Mouse (Mus musculus) forebrain, embryonic 15.5 days (tissue): ENCODE measurements around the gene Mettl14. TPM values are rescaled to one million over a fixed set of nuclear protein-coding genes. Genes with fewer than 3 reads are reported as not detected.

Source experiments
- ATAC-seq: fragments of 200-750 bp; cut with Nextera tagmentation; replicated peaks from 2 replicates; pipeline ENCODE4 v1.8.0; 2017; ENCODE audit warnings: mild to moderate bottlenecking, moderate TSS enrichment, moderate library complexity
- H3K27ac ChIP-seq: fragments of 300-500 bp; sonication (generic); replicated peaks from 2 replicates; pipeline ENCODE4 v1.5.1; 2015; ENCODE audit warnings: mild to moderate bottlenecking, inconsistent platforms
- H3K27me3 ChIP-seq: fragments of 300-500 bp; sonication (generic); 2 replicates; pipeline ENCODE4 v1.6.1; 2015; ENCODE audit warnings: inconsistent platforms
- H3K36me3 ChIP-seq: fragments of 300-500 bp; sonication (generic); 2 replicates; pipeline ENCODE4 v1.6.1; 2015; ENCODE audit warnings: mild to moderate bottlenecking, inconsistent platforms
- H3K4me1 ChIP-seq: fragments of 300-500 bp; sonication (generic); 2 replicates; pipeline ENCODE4 v1.6.1; 2015; ENCODE audit warnings: inconsistent platforms
- H3K4me2 ChIP-seq: fragments of 300-500 bp; sonication (generic); replicated peaks from 2 replicates; pipeline ENCODE4 v1.6.1; 2015; ENCODE audit warnings: mild to moderate bottlenecking, inconsistent platforms
- H3K4me3 ChIP-seq: fragments of 300-500 bp; sonication (generic); 2 replicates; pipeline ENCODE4 v1.5.1; 2015; ENCODE audit warnings: mild to moderate bottlenecking, inconsistent platforms
- H3K9ac ChIP-seq: fragments of 300-500 bp; sonication (generic); replicated peaks from 2 replicates; pipeline ENCODE4 v1.6.1; 2015; ENCODE audit warnings: mild to moderate bottlenecking, inconsistent platforms
- H3K9me3 ChIP-seq: fragments of 300-500 bp; sonication (generic); 2 replicates; pipeline ENCODE4 v1.6.1; 2016; ENCODE audit warnings: inconsistent platforms
- WGBS: fragments of 180-500 bp; shearing (Covaris S2); methylation state at CpG from one replicate; pipeline ENCODE4 v1.1.7; 2015; ENCODE audit warnings: mixed read lengths; 5-methylcytosine and 5-hydroxymethylcytosine counted together
- polyA plus RNA-seq: library from polyadenylated mRNA; unstranded; fragments of >200 nt; fragmentation: Nextera tagmentation; extraction: Ambion mirVana; gene quantifications from 2 replicates; pipeline ENCODE4 v1.2.1, GENCODE M21; 2015

Gene Mettl14
- polyA plus RNA-seq, 1 experiment from 2014 or later, result 30.3 TPM

DNA sequence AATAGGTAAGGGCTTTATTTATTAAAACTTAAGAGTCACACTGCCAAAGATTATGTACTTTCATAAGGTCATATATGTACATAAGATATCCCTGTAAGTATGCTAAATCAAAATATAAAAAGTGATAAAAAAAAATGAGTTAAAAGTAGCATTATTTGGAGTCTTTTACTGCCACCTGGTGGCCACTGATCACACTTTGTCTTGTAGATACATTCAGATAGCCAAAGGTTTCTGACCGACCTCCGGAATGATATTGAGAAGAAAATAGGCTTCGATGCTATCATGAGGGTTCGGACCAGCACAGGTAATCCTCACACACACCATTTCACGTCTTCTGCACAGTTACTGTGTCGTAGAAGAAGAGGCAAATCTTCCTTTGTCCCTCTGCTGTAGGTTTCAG lies 32.7 kb downstream of the Mettl14 start:
- Histone ChIP-seq H3K36me3 (no peaks in the 10 kb centered on the region), H3K4me3 (no peak overlapping the region), H3K4me2 (no peak overlapping the region), H3K9me3 (no peaks in the 10 kb centered on the region), H3K27ac (no peak overlapping the region), H3K27me3 (no peaks in the 10 kb centered on the region), H3K4me1 (no peaks in the 10 kb centered on the region), H3K9ac (no peak overlapping the region)
- ATAC-seq, result peak; percentile 44
- WGBS, result 64% methylated on average over 6 of the region's 6 CpGs

GRCm38 (mm10) chr3:123351519-123351918 lies 34.4 kb downstream of the Mettl14 start:
- WGBS, result 84% methylated on average over 2 of the region's 2 CpGs
- H3K4me2 ChIP-seq, result no peak overlapping the region
- H3K27ac ChIP-seq, result no peak overlapping the region
- no peaks in the 10 kb centered on the region for H3K36me3 ChIP-seq
- no peak overlapping the region for H3K9ac ChIP-seq
- H3K4me1 ChIP-seq, result no peaks in the 10 kb centered on the region
- ATAC-seq, result no peak
- H3K27me3 ChIP-seq, result no peaks in the 10 kb centered on the region
- H3K9me3 ChIP-seq, result no peaks in the 10 kb centered on the region
- H3K4me3 ChIP-seq, result no peak overlapping the region

DNA sequence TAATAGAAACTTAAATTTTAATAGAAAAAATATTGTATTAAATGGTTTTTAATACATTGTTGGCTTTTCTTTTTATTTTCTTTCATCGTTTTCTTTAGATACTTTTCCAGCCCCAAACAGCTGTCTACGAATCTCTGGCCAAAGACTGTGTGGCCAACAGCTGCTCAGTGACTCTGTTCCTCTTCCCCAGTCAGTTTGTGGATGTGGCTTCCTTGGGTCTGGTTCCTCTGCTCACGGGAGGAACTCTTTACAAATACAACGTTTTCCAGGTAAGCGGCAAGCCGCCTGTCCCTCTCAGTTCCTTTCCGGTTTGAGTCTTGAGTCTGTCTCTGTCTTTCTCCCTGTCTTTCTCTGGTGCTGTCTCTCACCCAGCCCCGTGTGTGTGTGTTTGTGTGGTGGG lies 35.3 kb downstream of the Mettl14 start:
- ATAC-seq, result no peak
- no peaks in the 10 kb centered on the region for H3K9me3 ChIP-seq
- no peak overlapping the region for H3K4me2 ChIP-seq
- H3K9ac ChIP-seq, result no peak overlapping the region
- H3K36me3 ChIP-seq, result no peaks in the 10 kb centered on the region
- H3K4me1 ChIP-seq, result no peaks in the 10 kb centered on the region
- no peak overlapping the region for H3K27ac ChIP-seq
- no peaks in the 10 kb centered on the region for H3K27me3 ChIP-seq
- no peak overlapping the region for H3K4me3 ChIP-seq
- WGBS, result 92% methylated on average over 8 of the region's 8 CpGs

DNA sequence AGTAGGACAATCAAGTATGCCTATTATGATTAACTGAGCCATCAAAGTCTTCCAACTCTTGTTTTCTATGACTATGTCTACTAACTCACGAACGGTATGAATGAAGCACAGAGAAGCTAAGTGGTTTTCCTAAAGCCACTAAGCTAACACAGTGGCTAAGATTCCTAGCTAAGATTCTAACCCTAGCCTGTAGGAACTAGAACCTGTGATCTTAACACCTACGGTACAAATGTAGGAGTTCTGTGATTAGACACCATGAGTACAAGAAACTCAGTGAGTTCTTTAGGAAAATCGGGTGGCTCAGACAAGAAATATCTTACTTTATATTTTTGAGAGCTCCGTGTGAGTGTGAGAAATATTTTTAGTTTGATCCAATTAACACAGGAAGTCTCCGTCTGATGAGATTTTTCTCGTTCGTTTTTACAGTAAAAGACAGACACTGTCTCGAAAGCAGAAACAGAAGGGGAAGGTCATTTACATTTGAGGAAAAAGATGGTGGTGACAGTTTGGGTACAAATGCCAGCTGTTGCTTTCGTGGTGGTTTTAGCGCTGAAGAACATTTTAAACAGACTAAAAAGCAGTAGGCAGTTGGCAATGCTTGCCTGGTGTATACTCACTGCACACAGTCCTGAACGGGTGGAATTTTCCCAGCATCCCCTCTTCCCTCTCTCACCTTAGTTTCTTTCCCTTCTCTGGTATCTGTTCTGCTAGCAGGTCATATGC lies 37.7 kb downstream of the Mettl14 start:
- no peaks in the 10 kb centered on the region for H3K4me1 ChIP-seq
- H3K36me3 ChIP-seq, result no peaks in the 10 kb centered on the region
- 77% methylated on average over 12 of the region's 12 CpGs for WGBS
- peak; percentile 70 for ATAC-seq
- H3K4me2 ChIP-seq, result no peak overlapping the region
- H3K9me3 ChIP-seq, result no peaks in the 10 kb centered on the region
- no peak overlapping the region for H3K4me3 ChIP-seq
- H3K27me3 ChIP-seq, result no peaks in the 10 kb centered on the region
- no peak overlapping the region for H3K27ac ChIP-seq
- H3K9ac ChIP-seq, result no peak overlapping the region

DNA sequence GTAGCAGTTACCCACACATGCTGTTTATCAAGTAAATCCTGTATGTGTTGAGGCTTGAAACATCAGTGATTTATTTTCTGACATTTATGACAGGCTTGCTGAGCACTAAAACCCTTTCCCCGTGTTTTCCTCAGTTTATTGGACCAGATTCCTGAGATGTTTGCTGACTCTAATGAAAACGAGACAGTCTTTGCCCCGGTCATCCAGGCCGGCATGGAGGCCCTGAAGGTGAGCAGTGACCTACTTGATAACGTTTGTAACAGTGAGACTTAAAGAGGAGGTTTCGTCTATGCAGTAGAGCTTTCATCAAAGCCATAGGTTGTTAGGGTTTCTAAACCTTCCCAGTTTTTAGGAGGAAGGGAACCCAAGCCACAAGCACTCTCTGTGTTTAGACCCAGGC lies 42.2 kb downstream of the Mettl14 start:
- H3K4me1 ChIP-seq, result no peaks in the 10 kb centered on the region
- H3K4me3 ChIP-seq, result no peak overlapping the region
- H3K9me3 ChIP-seq, result no peaks in the 10 kb centered on the region
- 87% methylated on average over 6 of the region's 6 CpGs for WGBS
- no peak overlapping the region for H3K27ac ChIP-seq
- no peaks in the 10 kb centered on the region for H3K36me3 ChIP-seq
- no peak overlapping the region for H3K9ac ChIP-seq
- no peak overlapping the region for H3K4me2 ChIP-seq
- no peak for ATAC-seq
- H3K27me3 ChIP-seq, result no peaks in the 10 kb centered on the region

DNA sequence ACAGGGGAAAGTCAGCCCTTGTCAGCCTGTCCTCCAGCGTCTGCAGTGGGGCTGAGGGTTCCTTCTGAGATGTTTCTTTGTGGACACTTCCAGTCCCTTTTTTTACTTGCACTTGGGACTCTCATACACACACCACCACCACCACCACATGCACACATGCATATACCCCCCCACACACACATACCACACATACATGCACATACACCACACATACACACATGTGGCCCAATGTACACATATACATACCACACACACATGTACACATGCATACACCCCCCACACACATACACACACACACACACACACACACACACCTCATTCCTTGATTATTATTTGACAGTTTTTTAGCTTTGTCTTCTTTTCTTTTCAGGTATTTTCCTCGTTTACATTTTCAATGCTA lies 44.9 kb downstream of the Mettl14 start:
- H3K4me3 ChIP-seq, result no peak overlapping the region
- H3K9me3 ChIP-seq, result no peaks in the 10 kb centered on the region
- no peak overlapping the region for H3K27ac ChIP-seq
- no peaks in the 10 kb centered on the region for H3K36me3 ChIP-seq
- no peaks in the 10 kb centered on the region for H3K27me3 ChIP-seq
- no peak overlapping the region for H3K4me2 ChIP-seq
- WGBS, result 69% methylated on average over 2 of the region's 2 CpGs
- ATAC-seq, result 0 out of 2 replicates have a peak, but pooled peaks have one; percentile 38
- no peak overlapping the region for H3K9ac ChIP-seq
- no peaks in the 10 kb centered on the region for H3K4me1 ChIP-seq

GRCm38 (mm10) chr3:123338666-123339195 lies 47.2 kb downstream of the Mettl14 start:
- H3K4me3 ChIP-seq, result no peak overlapping the region
- H3K4me1 ChIP-seq, result peaks cover 5% of the 10 kb centered on the region; the same call in 1 of the 2 replicates
- WGBS, result 71% methylated on average over 12 of the region's 12 CpGs
- no peak for ATAC-seq
- no peaks in the 10 kb centered on the region for H3K9me3 ChIP-seq
- H3K4me2 ChIP-seq, result no peak overlapping the region
- no peak overlapping the region for H3K9ac ChIP-seq
- H3K27me3 ChIP-seq, result no peaks in the 10 kb centered on the region
- H3K27ac ChIP-seq, result no peak overlapping the region
- H3K36me3 ChIP-seq, result no peaks in the 10 kb centered on the region

DNA sequence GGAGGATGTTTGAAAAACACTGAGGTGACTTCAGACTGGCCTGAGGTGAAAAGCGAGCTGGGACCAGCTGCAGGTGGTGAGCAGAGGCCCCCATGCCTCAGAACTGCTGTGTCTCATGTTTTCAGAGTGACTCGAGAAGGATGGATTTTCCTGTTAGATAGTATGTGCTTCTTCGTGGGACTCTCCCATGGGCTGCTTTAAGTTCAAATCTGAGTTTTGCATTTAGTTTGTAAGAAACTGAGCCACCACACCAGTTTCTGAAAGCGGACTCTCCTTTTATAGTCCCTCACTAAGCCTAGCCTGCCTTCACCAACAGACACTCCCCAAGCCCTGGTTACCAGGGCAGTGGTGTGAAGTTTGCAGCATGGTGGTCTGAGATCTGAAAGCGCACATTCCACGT lies 48.1 kb downstream of the Mettl14 start:
- Histone ChIP-seq H3K36me3 (no peaks in the 10 kb centered on the region), H3K4me2 (no peak overlapping the region), H3K4me3 (no peak overlapping the region), H3K4me1 (peaks cover 5% of the 10 kb centered on the region; the same call in 1 of the 2 replicates), H3K9me3 (no peaks in the 10 kb centered on the region), H3K27ac (no peak overlapping the region), H3K27me3 (no peaks in the 10 kb centered on the region), H3K9ac (no peak overlapping the region)
- ATAC-seq, result no peak
- WGBS, result 83% methylated on average over 6 of the region's 6 CpGs

- H3K4me2 ChIP-seq, result no peak overlapping the region
- peaks cover 5% of the 10 kb centered on the region; the same call in 1 of the 2 replicates for H3K4me1 ChIP-seq
- WGBS, result 84% methylated on average over 5 of the region's 5 CpGs
- no peak overlapping the region for H3K27ac ChIP-seq
- ATAC-seq, result no peak
- no peak overlapping the region for H3K4me3 ChIP-seq
- no peak overlapping the region for H3K9ac ChIP-seq
- no peaks in the 10 kb centered on the region for H3K27me3 ChIP-seq
- no peaks in the 10 kb centered on the region for H3K9me3 ChIP-seq
- H3K36me3 ChIP-seq, result no peaks in the 10 kb centered on the region
Measured at GRCm38 (mm10) chr3:123336951-123337350, 49.0 kb downstream of the Mettl14 start.

GRCm38 (mm10) chr3:123336455-123336854 lies 49.5 kb downstream of the Mettl14 start:
- 68% methylated on average over 7 of the region's 7 CpGs for WGBS
- Histone ChIP-seq H3K4me2 (no peak overlapping the region), H3K4me1 (peaks cover 5% of the 10 kb centered on the region; the same call in 1 of the 2 replicates), H3K27me3 (no peaks in the 10 kb centered on the region), H3K27ac (no peak overlapping the region), H3K9ac (no peak overlapping the region), H3K4me3 (no peak overlapping the region), H3K36me3 (no peaks in the 10 kb centered on the region), H3K9me3 (no peaks in the 10 kb centered on the region)
- no peak for ATAC-seq

DNA sequence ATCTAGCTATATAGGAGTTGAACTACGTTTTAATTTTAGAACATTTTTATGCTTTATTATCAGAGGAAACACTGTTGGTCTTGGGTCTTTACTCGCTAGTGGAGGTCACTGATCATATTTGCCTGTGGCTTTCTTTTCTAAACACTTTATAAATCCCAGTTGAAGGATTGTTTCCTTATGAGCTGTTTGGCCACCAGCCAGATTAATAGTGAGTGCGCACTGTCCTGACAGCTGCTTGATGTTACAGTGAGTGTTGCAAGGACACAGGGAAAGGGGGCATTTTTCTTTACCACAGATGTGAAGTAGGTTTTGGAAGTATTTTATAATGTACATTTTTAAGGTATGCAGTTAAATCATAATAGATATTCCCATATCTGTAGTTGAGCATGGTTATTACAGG lies 50.4 kb downstream of the Mettl14 start:
- H3K4me3 ChIP-seq, result no peak overlapping the region
- no peaks in the 10 kb centered on the region for H3K27me3 ChIP-seq
- no peak overlapping the region for H3K9ac ChIP-seq
- H3K36me3 ChIP-seq, result no peaks in the 10 kb centered on the region
- WGBS, result 73% methylated on average over 3 of the region's 3 CpGs
- H3K27ac ChIP-seq, result no peak overlapping the region
- no peak overlapping the region for H3K4me2 ChIP-seq
- no peak for ATAC-seq
- H3K4me1 ChIP-seq, result peaks cover 5% of the 10 kb centered on the region; the same call in 1 of the 2 replicates
- no peaks in the 10 kb centered on the region for H3K9me3 ChIP-seq

DNA sequence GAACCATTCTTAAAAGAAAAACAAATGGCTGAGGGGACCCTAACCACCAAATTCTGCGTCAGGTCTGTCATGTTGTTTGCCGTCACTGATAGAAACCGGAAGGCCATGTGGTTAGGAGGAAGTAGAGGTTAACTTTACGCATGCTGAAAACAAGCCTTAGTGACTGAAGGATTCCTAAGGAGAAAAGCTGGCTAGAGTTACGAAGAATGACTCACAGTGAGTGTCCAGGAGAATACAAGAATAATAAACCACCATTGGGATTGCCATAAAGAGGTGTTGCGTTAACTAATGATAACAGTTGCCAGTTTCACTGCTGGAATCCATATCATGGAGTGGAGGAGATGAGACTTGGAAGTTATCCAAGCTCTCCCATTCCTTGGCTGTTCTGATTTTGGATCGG lies 51.0 kb downstream of the Mettl14 start:
- no peaks in the 10 kb centered on the region for H3K27me3 ChIP-seq
- H3K9ac ChIP-seq, result no peak overlapping the region
- no peaks in the 10 kb centered on the region for H3K9me3 ChIP-seq
- H3K27ac ChIP-seq, result no peak overlapping the region; the same call in 1 of the 2 replicates
- no peak overlapping the region for H3K4me3 ChIP-seq
- H3K4me2 ChIP-seq, result no peak overlapping the region
- ATAC-seq, result no peak
- no peaks in the 10 kb centered on the region for H3K36me3 ChIP-seq
- peaks cover 5% of the 10 kb centered on the region; the same call in 1 of the 2 replicates for H3K4me1 ChIP-seq
- 75% methylated on average over 7 of the region's 7 CpGs for WGBS

- no peak overlapping the region for H3K4me3 ChIP-seq
- H3K27ac ChIP-seq, result no peak overlapping the region
- 53% methylated on average over 4 of the region's 4 CpGs for WGBS
- ATAC-seq, result no peak
- no peak overlapping the region for H3K9ac ChIP-seq
- no peaks in the 10 kb centered on the region for H3K9me3 ChIP-seq
- no peak overlapping the region for H3K4me2 ChIP-seq
- H3K36me3 ChIP-seq, result no peaks in the 10 kb centered on the region
- H3K4me1 ChIP-seq, result peaks cover 8% of the 10 kb centered on the region; the same call in 1 of the 2 replicates
- H3K27me3 ChIP-seq, result no peaks in the 10 kb centered on the region
Measured at GRCm38 (mm10) chr3:123333055-123333424, 52.9 kb downstream of the Mettl14 start.
